Mouse (Mus musculus) intestine, embryonic 14.5 days (tissue): ENCODE measurements at regions not wholly inside any gene's neighbourhood (a gene's known extent, or its start where the extent isn't known, plus 50 kb on each side); places are given as distances from the start of the nearest gene placed in this dataset.

ENCODE experiments used
- ATAC-seq: fragments of 200-750 bp; cut with Nextera tagmentation; replicated peaks from 2 replicates; pipeline ENCODE4 v1.8.0; 2017; ENCODE audit warnings: low read depth, moderate number of reproducible peaks, moderate TSS enrichment, moderate library complexity; ENCODE audit not compliant: low FRiP score, low TSS enrichment
- DNase-seq: peaks from one replicate; pipeline ENCODE4 v3.0.0-alpha.2; 2018; ENCODE audit warnings: low spot score
- H3K27ac ChIP-seq: fragments of 300-500 bp; sonication (generic); 2 replicates; pipeline ENCODE4 v1.5.1; 2014; ENCODE audit warnings: low read depth, mild to moderate bottlenecking, control low read depth
- H3K27me3 ChIP-seq: fragments of 300-500 bp; sonication (generic); replicated peaks from 2 replicates; pipeline ENCODE4 v1.6.1; 2014; ENCODE audit warnings: low read length, control low read depth; ENCODE audit not compliant: control insufficient read depth, insufficient read depth
- H3K36me3 ChIP-seq: fragments of 300-500 bp; sonication (generic); 2 replicates; pipeline ENCODE4 v1.6.1; 2014; ENCODE audit warnings: low read length, control low read depth; ENCODE audit not compliant: control insufficient read depth, insufficient read depth
- H3K4me1 ChIP-seq: fragments of 300-500 bp; sonication (generic); replicated peaks from 2 replicates; pipeline ENCODE4 v1.6.1; 2014; ENCODE audit warnings: low read length, control low read depth, mixed read lengths; ENCODE audit not compliant: control insufficient read depth, insufficient read depth
- H3K4me2 ChIP-seq: fragments of 300-500 bp; sonication (generic); 2 replicates; pipeline ENCODE4 v1.6.1; 2014; ENCODE audit warnings: low read length
- H3K4me3 ChIP-seq: fragments of 300-500 bp; sonication (generic); 2 replicates; pipeline ENCODE4 v1.5.1; 2014; ENCODE audit warnings: low read depth, low read length, control low read depth, mixed read lengths
- H3K9ac ChIP-seq: fragments of 300-500 bp; sonication (generic); 2 replicates; pipeline ENCODE4 v1.6.1; 2014; ENCODE audit warnings: mild to moderate bottlenecking, low read length
- H3K9me3 ChIP-seq: fragments of 300-500 bp; sonication (generic); 2 replicates; pipeline ENCODE4 v1.6.1; 2016; ENCODE audit warnings: low read length, control low read depth; ENCODE audit not compliant: control insufficient read depth
- WGBS: fragments of 180-500 bp; shearing (Covaris S2); extraction: QIAGEN DNeasy Blood & Tissue Kit; methylation state at CpG from one replicate; pipeline ENCODE4 v1.1.7; 2014; 5-methylcytosine and 5-hydroxymethylcytosine counted together

DNA sequence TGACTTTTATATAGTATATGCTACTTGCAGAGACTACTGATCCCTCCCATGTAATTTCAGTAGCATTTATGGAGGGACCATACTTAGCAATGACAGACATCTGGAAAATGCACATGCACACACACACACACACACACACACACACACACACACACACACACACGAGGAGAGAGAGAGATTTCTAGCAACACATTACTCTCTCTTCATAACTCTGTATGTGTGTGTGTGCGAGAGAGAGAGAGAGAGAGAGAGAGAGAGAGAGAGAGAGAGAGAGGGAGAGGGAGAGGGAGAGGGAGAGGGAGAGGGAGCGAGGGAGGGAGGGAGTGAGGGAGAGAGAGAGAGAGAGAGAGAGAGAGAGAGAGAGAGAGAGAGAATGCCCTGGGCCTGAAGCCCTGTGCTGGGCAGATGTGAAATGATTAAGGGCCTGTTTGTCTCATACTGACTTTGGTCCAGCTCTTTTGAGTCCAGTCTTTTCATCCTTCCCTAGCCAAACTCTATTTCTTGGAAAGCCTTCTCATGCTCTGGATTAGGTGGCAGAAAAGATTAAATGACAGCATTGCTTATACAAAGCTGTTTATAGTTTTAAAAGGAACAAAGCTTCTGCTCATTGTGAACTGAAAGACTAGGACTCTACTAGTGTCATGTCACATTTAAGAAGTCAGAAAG is 106.4 kb upstream of the 4933402D24Rik start:
- no peaks in the 10 kb centered on the region for H3K27me3 ChIP-seq
- no peak overlapping the region for H3K4me2 ChIP-seq
- ATAC-seq: no peak

DNA sequence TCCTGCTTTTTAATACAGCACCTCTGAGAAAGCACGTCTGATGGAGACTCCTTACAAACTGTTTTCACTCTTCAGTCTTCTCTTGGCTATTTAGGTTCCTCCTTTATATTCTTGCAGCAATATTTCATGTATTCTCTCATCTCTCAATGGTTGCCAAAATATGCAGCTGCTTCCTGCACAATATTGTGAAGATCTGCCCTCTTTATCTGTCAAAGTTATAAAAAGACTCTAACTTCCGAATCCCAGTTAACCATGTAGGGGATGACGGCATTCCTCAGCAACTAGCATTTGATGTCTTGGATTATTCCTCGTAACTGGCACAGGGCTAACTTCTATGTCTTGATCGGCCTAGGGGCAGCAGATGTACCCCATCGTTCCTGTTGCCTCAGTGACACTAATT is 102.8 kb upstream of the 4933402D24Rik start:
- WGBS: 78% methylated on average over 6 of the region's 6 CpGs
- DNase-seq (no peak), ATAC-seq (no peak)
- Histone ChIP-seq H3K27ac (no peak overlapping the region), H3K27me3 (no peaks in the 10 kb centered on the region), H3K4me2 (no peak overlapping the region), H3K4me1 (no peaks in the 10 kb centered on the region), H3K4me3 (no peak overlapping the region), H3K36me3 (no peaks in the 10 kb centered on the region), H3K9ac (no peak overlapping the region), H3K9me3 (no peaks in the 10 kb centered on the region)

More for the DNA sequence above, 106.4 kb upstream of the 4933402D24Rik start:
- 60% methylated on average over 3 of the region's 3 CpGs for WGBS
- Histone ChIP-seq H3K27ac (no peak overlapping the region), H3K36me3 (no peaks in the 10 kb centered on the region), H3K9me3 (no peaks in the 10 kb centered on the region), H3K9ac (no peak overlapping the region), H3K4me1 (no peaks in the 10 kb centered on the region), H3K4me3 (no peak overlapping the region)
- no peak for DNase-seq

DNA sequence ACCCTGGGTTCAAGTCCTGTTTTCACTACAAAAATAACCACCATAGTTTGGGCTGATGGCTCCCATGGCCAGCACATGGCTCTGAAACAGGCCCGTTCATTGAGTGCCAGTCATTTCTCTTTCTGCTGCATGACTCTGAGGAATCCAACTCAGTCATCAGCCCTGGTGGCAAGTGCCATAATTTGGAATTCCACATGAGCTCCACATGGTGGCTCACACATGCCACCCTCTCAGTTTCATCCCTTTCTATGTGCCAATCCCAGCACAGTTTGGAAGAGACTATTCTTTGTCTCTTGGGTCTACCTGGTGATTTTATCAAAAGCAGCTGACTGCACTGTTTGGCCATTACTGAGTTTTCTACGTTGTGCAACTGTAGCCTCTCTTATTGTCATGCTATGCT is 100.3 kb upstream of the 4933402D24Rik start:
- Histone ChIP-seq H3K27ac (no peak overlapping the region), H3K36me3 (no peaks in the 10 kb centered on the region), H3K4me2 (no peak overlapping the region), H3K4me3 (no peak overlapping the region), H3K27me3 (no peaks in the 10 kb centered on the region), H3K9me3 (no peaks in the 10 kb centered on the region), H3K9ac (no peak overlapping the region), H3K4me1 (no peaks in the 10 kb centered on the region)
- WGBS: 93% methylated on average over 2 of the region's 2 CpGs
- DNase-seq (no peak), ATAC-seq (no peak)

DNA sequence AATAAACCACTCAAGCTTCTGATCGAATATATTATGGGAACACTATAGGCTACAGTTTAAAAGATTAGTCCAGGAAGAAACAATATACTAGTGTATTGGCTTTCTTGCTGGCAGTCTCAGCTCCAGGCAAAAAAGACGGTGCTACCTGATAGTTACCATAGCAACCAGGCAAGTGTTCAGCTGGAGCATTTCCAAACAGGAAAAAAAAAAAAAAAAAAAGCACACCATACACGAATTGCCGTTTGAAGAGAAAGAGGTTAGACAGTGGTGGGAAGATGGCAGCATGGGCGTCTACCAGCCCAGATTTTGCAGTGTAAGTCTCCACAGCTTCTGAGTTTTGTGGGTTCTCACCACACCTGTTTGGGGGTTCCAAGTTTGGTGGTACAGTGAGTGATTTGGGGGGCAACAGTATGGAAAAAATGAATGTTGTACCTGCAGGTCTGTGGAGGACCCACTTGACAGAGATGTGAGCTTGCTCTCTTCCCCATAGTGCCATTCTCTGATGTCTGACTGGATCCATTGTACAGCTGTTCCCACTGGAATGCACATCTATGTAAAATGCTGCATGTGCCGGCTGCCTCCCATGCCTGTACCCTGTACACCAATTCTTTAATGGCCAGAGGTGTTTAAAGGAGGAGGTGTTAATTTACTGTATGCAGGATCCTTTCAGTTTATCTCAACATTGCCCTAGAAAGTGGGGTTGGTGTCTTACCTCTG is 89.0 kb upstream of the 4933402D24Rik start:
- ATAC-seq: no peak; the same call in 1 of the 2 replicates
- H3K27me3 ChIP-seq: no peaks in the 10 kb centered on the region
- 51% methylated on average over 6 of the region's 6 CpGs for WGBS
- H3K9me3 ChIP-seq: no peaks in the 10 kb centered on the region
- no peak overlapping the region for H3K4me2 ChIP-seq
- no peak overlapping the region for H3K4me3 ChIP-seq
- H3K9ac ChIP-seq: no peak overlapping the region
- H3K36me3 ChIP-seq: no peaks in the 10 kb centered on the region
- peaks cover 5% of the 10 kb centered on the region for H3K4me1 ChIP-seq
- no peak overlapping the region for H3K27ac ChIP-seq
- DNase-seq: peak; percentile 51

DNA sequence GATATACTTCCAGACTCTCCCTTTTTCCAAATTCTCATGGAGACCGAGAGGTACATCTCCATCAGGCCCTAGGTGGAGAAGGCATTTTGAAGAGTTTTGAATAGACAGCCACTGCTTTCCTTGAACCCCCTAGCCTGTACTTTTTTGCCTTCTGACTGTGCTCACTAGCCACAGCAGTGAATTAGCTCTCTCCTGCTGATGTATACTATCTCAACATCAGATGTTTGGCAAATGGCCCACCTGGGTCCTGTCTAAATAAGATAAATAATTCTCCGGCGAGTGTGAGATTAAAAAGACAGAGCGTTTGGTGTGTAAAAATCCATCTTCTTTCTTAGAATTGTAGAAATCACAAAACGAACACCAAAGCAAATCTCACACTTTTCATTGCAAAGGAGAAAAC is 88.4 kb upstream of the 4933402D24Rik start:
- Histone ChIP-seq H3K9ac (no peak overlapping the region), H3K36me3 (no peaks in the 10 kb centered on the region), H3K4me3 (no peak overlapping the region), H3K4me1 (peaks cover 5% of the 10 kb centered on the region), H3K27me3 (no peaks in the 10 kb centered on the region), H3K9me3 (no peaks in the 10 kb centered on the region), H3K27ac (no peak overlapping the region; the same call in 1 of the 2 replicates), H3K4me2 (no peak overlapping the region)
- no peak for ATAC-seq
- no peak for DNase-seq
- WGBS: 48% methylated on average over 5 of the region's 5 CpGs

DNA sequence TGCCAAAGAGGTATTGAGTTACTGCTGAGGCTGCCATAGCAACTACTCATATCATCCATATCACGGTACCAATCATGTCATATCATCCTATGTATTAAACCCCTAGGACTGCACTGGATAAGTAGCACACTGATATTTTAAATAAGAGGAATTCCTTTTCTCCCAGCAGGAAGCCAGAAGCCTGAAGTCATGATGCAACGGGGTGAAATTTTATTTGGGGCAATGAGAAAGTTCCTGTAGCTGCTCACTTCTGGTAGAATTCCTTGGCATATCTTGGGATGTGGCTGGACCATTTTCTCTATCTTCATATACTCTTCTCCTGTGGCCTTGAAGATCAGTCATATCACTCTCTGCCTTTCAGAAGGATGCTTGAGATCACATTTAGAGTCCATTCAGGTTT is 87.3 kb upstream of the 4933402D24Rik start:
- DNase-seq (no peak), ATAC-seq (no peak)
- Histone ChIP-seq H3K9me3 (no peaks in the 10 kb centered on the region), H3K36me3 (no peaks in the 10 kb centered on the region), H3K4me3 (no peak overlapping the region), H3K9ac (no peak overlapping the region), H3K4me2 (no peak overlapping the region), H3K4me1 (peaks cover 5% of the 10 kb centered on the region), H3K27ac (no peak overlapping the region), H3K27me3 (no peaks in the 10 kb centered on the region)
- WGBS: 91% methylated on average over 2 of the region's 2 CpGs

DNA sequence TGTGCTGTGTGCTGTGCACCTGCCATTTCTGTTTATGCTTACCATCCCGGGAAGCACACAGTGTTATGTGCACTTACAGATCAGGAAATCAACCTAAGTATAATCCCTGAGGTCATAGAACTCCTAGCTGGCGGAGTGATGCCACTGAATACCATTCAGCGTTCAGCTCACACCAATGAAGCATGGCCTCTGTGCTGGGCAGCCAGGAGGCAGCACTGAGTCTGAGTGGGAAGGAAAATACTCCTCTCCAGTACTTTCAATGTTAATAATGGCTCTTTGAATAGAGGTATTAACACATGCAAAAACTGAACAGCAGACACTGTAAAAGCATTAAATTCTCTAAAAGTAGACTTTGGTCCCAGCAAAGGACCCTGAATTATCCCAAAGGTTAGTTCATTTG is 85.7 kb upstream of the 4933402D24Rik start:
- H3K9ac ChIP-seq: no peak overlapping the region
- no peak overlapping the region for H3K27ac ChIP-seq
- 65% methylated on average over 3 of the region's 3 CpGs for WGBS
- peaks cover 5% of the 10 kb centered on the region for H3K4me1 ChIP-seq
- no peaks in the 10 kb centered on the region for H3K36me3 ChIP-seq
- H3K4me3 ChIP-seq: no peak overlapping the region
- H3K27me3 ChIP-seq: no peaks in the 10 kb centered on the region
- ATAC-seq (no peak), DNase-seq (no peak)
- no peak overlapping the region for H3K4me2 ChIP-seq
- no peaks in the 10 kb centered on the region for H3K9me3 ChIP-seq

DNA sequence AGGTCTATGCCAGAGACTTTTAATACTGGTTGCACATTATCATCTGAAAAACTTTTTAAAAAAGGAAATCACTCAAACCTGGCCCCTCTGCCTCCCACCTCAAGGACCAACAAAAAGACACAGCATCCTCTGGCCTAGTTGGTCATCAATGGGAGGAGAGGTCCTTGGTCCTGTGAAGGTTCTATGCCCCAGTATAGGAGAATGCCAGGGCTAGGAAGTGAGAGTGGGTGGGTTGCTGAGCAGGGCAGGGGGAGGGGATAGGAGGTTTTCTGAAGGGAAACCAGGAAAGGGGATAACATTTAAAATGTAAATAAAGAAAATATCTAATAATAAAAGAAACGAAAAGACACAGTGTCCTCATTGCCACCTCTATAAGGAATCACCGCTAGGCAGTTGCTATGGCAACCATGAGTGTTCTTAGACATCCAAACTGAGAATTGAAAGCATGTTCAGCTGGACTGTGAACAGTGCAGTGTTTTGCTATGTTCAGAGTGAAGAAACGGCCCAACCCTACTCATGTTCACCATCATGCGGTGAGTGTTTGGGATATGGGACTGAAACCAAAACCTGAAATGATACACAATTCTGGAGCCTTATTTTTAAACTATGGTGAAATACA is 82.5 kb upstream of the 4933402D24Rik start:
- Histone ChIP-seq H3K27ac (no peak overlapping the region), H3K9me3 (no peaks in the 10 kb centered on the region), H3K27me3 (no peaks in the 10 kb centered on the region), H3K9ac (no peak overlapping the region), H3K4me2 (no peak overlapping the region), H3K4me3 (no peak overlapping the region), H3K4me1 (no peaks in the 10 kb centered on the region), H3K36me3 (no peaks in the 10 kb centered on the region)
- ATAC-seq (no peak), DNase-seq (no peak)
- 80% methylated on average over 4 of the region's 4 CpGs for WGBS
